Mouse (Mus musculus) heart, postnatal 14 days (tissue): ENCODE measurements around the gene Lrrc15. TPM values are rescaled to one million over a fixed set of nuclear protein-coding genes. Genes with fewer than 3 reads are reported as not detected.

Source experiments
- DNase-seq, 2 experiments: peaks; one replicate each; pipeline ENCODE4 v3.0.0; 2021 to 2022
- intact Hi-C: fragments of 180-260 bp; cut with DNase I; formaldehyde crosslinking; loops from one replicate; pipeline ENCODE4 v1.15.1; 2025
- long read RNA-seq, 2 experiments: library from polyadenylated mRNA; stranded (forward); transcript quantifications; one replicate each; pipeline ENCODE4 v2.0.0; 2021
- total RNA-seq, 2 experiments: library from RNA; stranded (reverse); gene quantifications; 2 replicates each; pipeline ENCODE4 v1.2.3; 2021

Lrrc15 gene
- total RNA-seq = under 1 TPM; 0.29 to 0.33 TPM
- long read RNA-seq, experiment 1 = 0 reads
- long read RNA-seq, experiment 2, partial matches to known transcripts = 0 of 2 reads
- long read RNA-seq, experiment 2, other reads (novel, unspliced or antisense) = 2 of 2 reads

GRCm38 (mm10) chr16:30282844-30283495 is at the start of gene Lrrc15:
Lrrc15 (minus strand) TSS chr16:30283256.
- peak in 1 of 2 experiments; percentile 45 for DNase-seq
- intact Hi-C loops = no loop called here

DNA sequence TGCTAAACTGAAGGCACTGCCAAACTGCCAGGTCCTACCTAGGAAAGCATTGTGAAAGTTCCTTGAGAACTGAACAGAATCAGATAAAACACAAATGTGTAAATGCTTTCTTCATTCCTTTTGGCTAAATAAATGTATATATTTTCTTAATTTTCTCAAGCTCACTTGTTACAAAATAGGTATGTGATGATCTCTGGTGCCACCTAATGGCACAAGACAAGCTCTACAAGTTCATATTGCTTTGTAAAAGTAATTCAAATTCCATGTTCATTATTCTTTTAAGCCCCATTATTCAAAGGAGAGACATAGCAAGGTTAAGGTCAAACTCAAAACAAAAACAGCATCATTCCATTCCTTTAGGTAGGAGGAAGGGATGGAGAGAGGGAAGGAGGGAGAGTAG is 31.2 kb upstream of the Lrrc15 start:
- DNase-seq = peak in 1 of 2 experiments; percentile 29
- intact Hi-C loops = loop anchor here (2.0 to 10.0 kb wide), 2 partner anchors 61 to 579 kb away; no protein-coding TSS in a partner anchor

- intact Hi-C loops = loop anchor here (10.0 kb wide), 1 partner anchor 576 kb away; no protein-coding TSS in a partner anchor
Observed at GRCm38 (mm10) chr16:30310647-30311046, 27.6 kb upstream of the Lrrc15 start, which contains the start of gene Gp5. Gp5 (minus strand) TSS chr16:30310779.

DNA sequence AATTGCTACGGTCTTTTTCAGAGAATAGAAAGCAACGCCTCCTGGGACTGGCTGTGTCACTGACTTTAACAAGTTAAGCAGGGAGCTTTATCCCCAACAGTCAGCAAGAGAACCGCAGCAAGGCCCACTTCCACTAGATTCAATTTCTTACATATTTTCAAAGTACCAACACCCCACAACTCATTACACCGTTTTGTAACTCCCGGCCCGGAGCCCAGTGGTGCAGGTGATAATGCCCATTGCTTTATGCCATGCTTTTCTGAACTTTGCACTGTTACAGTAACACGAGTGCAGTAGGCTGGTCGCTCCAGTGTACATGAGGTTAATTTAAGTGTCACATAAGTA is 27.1 kb upstream of the Lrrc15 start:
- no peak for DNase-seq
- intact Hi-C loops = loop anchor here (10.0 kb wide), 1 partner anchor 575 kb away; no protein-coding TSS in a partner anchor

More at GRCm38 (mm10) chr16:30310647-30311046, 27.6 kb upstream of the Lrrc15 start, which contains the start of gene Gp5:
- DNase-seq = no peak

DNA sequence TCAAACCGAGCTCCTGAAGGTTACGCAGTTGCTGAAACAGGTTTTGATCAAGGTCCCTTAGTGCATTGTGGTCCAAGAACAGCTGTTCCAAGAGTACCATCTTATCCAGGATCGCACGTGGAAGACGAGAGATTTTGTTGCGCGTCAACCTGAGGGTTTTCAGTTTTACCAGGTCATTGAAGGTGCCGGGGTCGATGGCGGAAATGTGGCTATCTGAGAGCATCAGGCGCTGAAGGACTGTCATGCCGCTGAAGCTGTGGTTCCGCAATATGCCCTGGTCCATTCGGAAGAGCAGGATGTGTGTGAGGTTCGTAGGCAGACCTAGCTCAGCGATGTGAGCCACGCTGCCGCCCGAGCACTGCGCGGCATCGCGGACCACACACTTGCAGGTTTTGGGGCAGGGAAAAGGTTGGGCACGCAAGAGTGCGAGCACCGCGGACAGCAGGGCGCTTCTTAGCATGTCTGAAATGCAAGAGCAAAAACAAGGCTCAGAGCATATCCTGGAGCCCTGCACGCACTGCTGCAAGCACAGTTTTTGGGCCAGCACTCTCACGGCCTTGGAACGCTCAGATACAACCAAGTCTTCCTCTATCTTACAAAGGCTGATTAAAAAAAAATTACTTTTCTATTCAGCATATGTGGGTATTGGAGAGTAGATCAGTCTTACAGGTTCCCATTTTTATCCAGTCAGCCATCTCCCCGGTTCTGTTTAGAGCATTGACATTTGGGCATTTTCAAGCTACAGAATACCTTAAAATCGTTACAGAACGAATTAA is 26.5 kb upstream of the Lrrc15 start:
- peak in 1 of 2 experiments; percentile 9 for DNase-seq
- intact Hi-C loops = loop anchor here (10.0 kb wide), 1 partner anchor 575 kb away; no protein-coding TSS in a partner anchor

DNA sequence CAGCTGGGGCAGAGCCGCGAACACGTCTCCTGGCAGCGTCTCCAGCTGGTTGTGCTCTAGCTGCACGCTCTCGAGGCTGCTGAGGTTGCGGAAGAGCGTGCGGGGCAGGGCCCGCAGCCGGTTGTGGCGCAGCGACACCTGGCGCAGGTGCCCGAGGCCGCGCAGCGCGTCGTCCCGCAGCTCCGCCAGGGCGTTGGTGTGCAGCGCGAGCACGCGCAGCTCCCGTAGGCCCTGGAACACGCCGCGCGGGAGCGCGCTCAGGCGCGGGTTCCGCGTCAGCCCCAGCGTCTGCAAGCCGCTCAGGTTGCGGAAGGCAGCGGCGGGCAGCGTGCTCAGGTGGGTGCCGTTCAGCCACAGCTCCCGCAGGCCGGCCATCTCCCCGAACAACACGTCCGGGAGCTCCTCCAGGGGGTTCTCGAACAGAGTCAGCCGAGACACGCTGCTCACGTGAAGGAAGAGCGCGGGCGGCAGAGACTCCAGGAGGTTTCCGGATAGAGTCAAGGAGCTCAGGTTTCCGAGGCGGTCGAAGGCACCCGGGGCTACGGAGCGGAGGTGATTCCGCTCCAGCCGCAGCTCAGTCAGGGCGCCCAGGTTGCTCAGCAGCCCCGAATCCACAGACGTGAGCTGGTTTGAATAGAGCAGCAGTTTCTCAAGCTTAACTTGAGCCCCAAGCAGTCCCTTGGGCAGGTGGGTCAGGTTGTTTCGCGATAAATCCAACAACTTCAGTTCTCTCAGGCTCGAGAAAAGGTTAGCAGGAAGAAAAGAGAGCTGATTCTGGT is 25.7 kb upstream of the Lrrc15 start:
- intact Hi-C loops = no loop called here
- peak; percentile 36 to 44 for DNase-seq

GRCm38 (mm10) chr16:30307961-30308615 is 25.0 kb upstream of the Lrrc15 start:
- intact Hi-C loops = no loop called here
- peak in 1 of 2 experiments; percentile 19 for DNase-seq

GRCm38 (mm10) chr16:30307306-30307705 is 24.2 kb upstream of the Lrrc15 start:
- no peak for DNase-seq
- intact Hi-C loops = no loop called here

GRCm38 (mm10) chr16:30306102-30306501 is 23.0 kb upstream of the Lrrc15 start:
- DNase-seq = no peak
- intact Hi-C loops = no loop called here

DNA sequence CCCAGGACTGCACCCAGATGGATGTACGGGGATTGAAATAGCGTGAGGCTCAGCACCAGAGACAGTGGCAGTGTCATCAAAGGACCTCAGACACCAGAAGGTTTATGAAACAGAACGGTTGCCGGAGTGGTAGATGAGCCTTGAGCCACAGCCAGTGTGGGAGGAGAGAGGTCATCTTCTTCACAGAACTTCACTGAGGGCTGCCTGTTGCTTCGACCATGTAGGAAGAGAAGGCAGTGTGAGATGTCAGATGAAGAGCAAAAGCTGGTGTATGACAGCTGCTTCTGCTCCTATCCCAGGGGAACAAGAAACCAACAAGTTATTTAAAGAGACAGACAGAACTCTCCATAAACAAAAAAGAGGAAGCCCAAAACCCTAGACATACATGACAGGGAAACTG is 21.2 kb upstream of the Lrrc15 start:
- DNase-seq = no peak
- intact Hi-C loops = no loop called here

DNA sequence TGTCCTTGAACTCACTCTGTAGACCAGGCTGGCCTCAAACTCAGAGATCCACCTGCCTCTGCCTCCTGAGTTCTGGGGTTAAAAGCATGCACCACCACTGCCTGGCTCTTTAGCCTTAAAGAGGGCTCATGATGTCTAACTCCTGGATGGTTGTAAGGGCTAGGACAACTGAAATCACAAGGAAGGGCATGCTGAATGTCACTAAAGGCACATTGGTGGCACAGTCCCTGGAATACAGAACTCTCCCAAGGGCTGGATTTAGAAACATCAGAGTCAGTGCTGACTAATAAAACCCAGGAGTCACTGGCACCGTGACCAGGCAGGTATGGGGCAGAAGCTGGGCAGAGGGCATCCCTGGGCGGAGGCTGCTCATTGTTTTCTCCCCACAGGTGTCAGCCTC is 20.4 kb upstream of the Lrrc15 start:
- DNase-seq = no peak
- intact Hi-C loops = no loop called here

DNA sequence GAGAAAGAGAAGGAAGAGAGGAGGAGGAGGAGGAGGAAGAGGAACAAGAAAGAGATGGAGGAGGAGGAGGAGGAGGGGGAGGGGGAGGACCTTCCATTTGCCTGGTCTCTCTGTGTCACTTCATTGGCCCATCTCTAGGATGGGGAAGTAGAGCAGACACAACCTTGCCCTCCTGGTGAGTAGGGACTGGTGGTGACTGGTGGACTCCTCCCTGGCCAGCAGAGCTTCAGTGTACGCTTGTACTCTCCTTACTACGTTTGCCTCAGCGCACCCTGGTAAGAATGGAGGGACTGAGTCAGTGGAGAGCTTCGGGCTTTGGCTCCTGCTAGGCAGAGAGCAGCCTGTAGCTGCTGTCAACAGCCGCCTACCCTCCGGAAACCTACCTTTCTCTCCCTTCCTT is 19.6 kb upstream of the Lrrc15 start:
- DNase-seq = no peak
- intact Hi-C loops = no loop called here

DNA sequence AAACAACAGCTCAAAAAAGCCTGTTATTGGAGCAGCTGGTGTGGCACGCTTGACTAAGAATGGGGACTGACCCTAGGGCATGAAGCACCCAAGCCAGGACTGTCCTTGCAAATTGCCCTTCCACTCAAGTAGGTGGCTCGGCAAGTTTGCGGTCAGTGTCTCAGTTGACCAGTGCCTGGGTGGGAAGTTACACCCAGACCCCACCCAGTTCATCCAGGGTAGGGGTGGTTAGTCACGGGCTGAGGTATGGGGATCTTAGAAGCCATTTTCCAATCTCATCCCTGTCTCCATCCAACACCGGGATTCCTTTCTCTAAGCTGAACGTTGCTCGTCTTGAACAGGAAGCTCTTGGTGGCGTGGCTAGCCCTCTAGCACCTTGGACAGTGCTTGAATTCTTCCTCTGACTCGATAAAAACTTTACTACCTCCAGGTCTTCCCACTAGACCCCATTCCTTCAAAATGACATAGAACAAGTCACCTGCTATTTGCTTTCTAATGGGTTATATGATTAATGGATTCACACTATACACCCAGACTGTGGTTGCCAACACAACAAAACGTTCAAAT is 16.7 kb upstream of the Lrrc15 start:
- intact Hi-C loops = no loop called here
- DNase-seq = no peak

DNA sequence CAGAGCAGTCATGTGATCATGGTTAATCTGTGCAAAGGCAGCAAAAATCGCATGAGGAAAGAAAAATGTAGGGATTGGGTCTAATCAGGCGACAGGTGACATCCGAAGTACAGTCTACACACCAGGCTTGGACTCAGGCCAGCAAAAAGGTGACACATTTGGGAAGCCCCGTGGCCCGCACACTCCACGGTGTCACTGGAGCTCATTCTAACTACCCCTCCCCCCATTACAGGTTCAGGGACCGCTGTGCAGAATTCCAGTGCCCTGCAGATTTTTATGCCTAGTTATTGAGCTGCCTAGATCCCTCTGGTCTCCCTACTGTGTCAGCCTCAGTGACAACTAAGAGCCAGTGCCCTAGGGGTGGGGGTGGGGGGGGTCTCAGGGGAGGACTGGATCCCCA is 14.4 kb upstream of the Lrrc15 start:
- DNase-seq = no peak
- intact Hi-C loops = no loop called here

DNA sequence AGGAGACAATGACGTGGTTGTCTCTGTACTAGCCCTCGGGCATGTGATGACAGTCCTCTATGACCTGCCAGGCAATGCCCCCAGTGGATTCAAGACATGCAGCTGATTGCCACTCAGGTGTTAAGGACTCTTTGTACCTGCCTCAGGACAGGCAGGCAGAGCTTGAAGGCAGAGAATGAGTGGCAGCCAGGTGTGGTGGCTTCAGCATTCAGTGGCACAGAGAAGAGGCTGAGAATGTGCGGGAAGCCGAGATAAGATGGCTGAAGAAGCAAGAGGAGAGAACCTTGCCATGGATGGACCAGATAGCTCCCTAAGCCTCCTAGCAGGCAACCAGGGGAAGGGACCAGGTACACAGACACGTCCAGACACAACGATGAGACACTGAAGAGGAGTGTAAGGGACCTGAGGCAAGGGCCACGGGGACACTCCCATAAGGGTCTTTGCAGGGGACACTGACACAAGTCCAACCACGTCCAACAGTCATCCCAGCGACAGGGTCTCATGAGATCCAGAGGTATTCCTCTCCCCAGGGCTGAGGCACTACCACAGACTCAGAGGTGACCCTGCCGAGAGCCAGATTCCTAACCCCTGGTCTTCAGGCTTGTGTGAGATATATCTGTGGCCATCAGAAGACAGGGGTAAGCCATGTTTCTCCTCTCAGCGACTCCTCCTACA is 13.7 kb upstream of the Lrrc15 start:
- intact Hi-C loops = no loop called here
- DNase-seq = no peak

DNA sequence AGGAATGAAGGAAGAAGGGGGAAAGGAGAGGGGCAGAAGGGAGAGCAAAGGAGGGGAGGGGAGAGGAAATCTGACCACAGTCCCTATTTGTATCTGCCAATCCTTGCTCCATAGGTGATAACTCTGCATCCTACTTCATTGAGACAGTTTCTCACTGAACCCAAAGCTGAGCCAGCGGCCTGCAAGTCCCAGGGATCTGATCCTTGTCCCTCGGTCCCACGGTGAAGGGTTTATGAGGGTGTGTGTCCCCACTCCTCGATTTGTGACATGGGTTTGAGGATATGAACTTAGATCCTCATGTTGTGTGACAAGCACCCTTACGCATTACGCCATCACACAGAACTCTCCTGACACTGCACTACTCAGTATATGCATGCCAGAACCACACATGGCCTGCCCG is 12.1 kb upstream of the Lrrc15 start:
- intact Hi-C loops = no loop called here
- no peak for DNase-seq

- no peak for DNase-seq
- intact Hi-C loops = no loop called here
Observed at GRCm38 (mm10) chr16:30290436-30290835, 7.4 kb upstream of the Lrrc15 start.

- intact Hi-C loops = no loop called here
- DNase-seq = no peak
Observed at GRCm38 (mm10) chr16:30285701-30286100, 2.6 kb upstream of the Lrrc15 start.

DNA sequence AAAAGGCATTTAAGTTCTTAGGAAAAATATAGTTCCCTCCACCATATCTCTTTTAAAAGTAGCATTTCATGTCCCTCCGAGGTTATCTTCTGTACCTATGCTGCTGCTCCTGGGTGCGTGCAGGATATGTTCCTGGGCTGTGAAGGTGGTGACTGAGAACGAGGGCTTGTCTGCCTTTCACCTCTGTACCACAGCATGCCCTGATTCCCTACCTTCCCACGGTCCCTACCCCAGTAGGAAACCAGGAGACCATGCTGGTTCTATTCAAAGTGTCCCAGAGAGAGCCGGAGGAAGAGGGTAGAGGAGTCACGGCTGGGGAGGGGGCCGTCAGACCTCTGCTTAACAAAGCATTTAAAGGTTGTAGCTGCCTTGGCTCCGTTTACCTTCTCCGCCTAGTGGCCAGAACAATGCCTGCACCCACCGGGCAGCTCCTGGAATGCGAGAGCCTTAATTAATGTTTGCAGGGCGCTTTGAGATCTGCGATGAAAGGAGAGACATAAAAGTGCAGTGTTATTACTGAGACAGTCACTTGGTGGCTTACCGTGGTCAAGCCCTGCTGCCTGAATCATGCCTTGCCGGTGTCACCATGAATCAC is 784 bp upstream of the Lrrc15 start:
- intact Hi-C loops = no loop called here

More for the DNA sequence above, 784 bp upstream of the Lrrc15 start:
- DNase-seq = peak; percentile 38 to 62
